Mouse (Mus musculus): Measurements from ENCODE around the gene Chst11. TPM values are rescaled to one million over a fixed set of nuclear protein-coding genes. Genes with fewer than 3 reads are reported as not detected.
A peak's percentile ranks its signal among the peaks of the same experiment; 100 is the strongest.

Gene Chst11
- polyA plus RNA-seq, 1 experiment from 2014 or later: 1.2 TPM

DNA sequence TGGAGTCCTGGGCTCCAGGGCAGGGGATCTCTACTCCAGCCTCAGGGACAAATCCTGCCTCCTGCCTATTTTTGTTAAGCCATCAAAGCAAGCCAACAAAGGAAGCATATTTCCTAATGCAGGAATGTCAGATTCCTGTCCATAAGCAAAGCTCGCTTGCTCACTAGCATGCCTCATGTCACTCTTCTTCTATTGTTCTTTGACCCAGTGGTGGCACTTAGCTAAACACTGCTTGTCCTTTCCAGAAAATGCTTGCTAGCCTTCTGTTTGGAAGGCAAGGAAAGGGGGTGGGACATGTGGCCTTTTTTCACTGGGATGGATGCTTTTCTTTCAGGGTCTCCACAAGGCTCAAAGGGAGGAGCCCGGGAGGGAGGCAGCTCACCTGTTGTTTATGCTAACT lies 103.5 kb downstream of the Chst11 start:
- ATAC-seq (ENCODE audit: low read depth): peak; percentile 27; the same call in 1 of the 2 replicates
- Histone ChIP-seq H3K36me3 (ENCODE audit: control insufficient read depth, insufficient read depth, low read length) (no peaks in the 10 kb centered on the region), H3K9ac (ENCODE audit: low read length) (no peak overlapping the region), H3K9me3 (ENCODE audit: control insufficient read depth, low read length) (no peaks in the 10 kb centered on the region), H3K27me3 (ENCODE audit: control insufficient read depth, insufficient read depth, low read depth, low read length) (no peaks in the 10 kb centered on the region), H3K4me3 (ENCODE audit: low read length) (no peak overlapping the region), H3K27ac (ENCODE audit: low read length) (peak overlapping the region; percentile 30; the same call in 1 of the 2 replicates), H3K4me1 (replicated peaks; ENCODE audit: control insufficient read depth, insufficient read depth, low read length) (peaks cover 6% of the 10 kb centered on the region), H3K4me2 (ENCODE audit: low read depth, low read length) (no peak overlapping the region)
- 38% methylated on average over 2 of the region's 2 CpGs for WGBS

GRCm38 (mm10) chr10:83090185-83090584 lies 104.9 kb downstream of the Chst11 start:
- H3K4me1 ChIP-seq (replicated peaks; ENCODE audit: control insufficient read depth, insufficient read depth, low read length): peaks cover 4% of the 10 kb centered on the region; the same call in 1 of the 2 replicates
- H3K4me3 ChIP-seq (ENCODE audit: low read length): no peak overlapping the region
- no peak for ATAC-seq (ENCODE audit: low read depth)
- H3K27ac ChIP-seq (ENCODE audit: low read length): no peak overlapping the region
- no peaks in the 10 kb centered on the region for H3K27me3 ChIP-seq (ENCODE audit: control insufficient read depth, insufficient read depth, low read depth, low read length)
- no peak overlapping the region for H3K4me2 ChIP-seq (ENCODE audit: low read depth, low read length)
- H3K9me3 ChIP-seq (ENCODE audit: control insufficient read depth, low read length): no peaks in the 10 kb centered on the region
- H3K9ac ChIP-seq (ENCODE audit: low read length): no peak overlapping the region
- H3K36me3 ChIP-seq (ENCODE audit: control insufficient read depth, insufficient read depth, low read length): no peaks in the 10 kb centered on the region
- 72% methylated on average over 8 of the region's 8 CpGs for WGBS

- H3K27me3 ChIP-seq (ENCODE audit: control insufficient read depth, insufficient read depth, low read depth, low read length): no peaks in the 10 kb centered on the region
- H3K4me3 ChIP-seq (ENCODE audit: low read length): no peak overlapping the region
- peaks cover 4% of the 10 kb centered on the region; the same call in 1 of the 2 replicates for H3K4me1 ChIP-seq (replicated peaks; ENCODE audit: control insufficient read depth, insufficient read depth, low read length)
- H3K4me2 ChIP-seq (ENCODE audit: low read depth, low read length): no peak overlapping the region
- no peak overlapping the region for H3K27ac ChIP-seq (ENCODE audit: low read length)
- H3K36me3 ChIP-seq (ENCODE audit: control insufficient read depth, insufficient read depth, low read length): no peaks in the 10 kb centered on the region
- no peak for ATAC-seq (ENCODE audit: low read depth)
- no peak overlapping the region for H3K9ac ChIP-seq (ENCODE audit: low read length)
- no peaks in the 10 kb centered on the region for H3K9me3 ChIP-seq (ENCODE audit: control insufficient read depth, low read length)
- 72% methylated on average over 6 of the region's 6 CpGs for WGBS
These were observed 108.4 kb downstream of the Chst11 start for GRCm38 (mm10) chr10:83093705-83094104.

- H3K9me3 ChIP-seq (ENCODE audit: control insufficient read depth, low read length): no peaks in the 10 kb centered on the region
- H3K9ac ChIP-seq (ENCODE audit: low read length): no peak overlapping the region
- ATAC-seq (ENCODE audit: low read depth): no peak
- no peak overlapping the region for H3K4me3 ChIP-seq (ENCODE audit: low read length)
- H3K4me2 ChIP-seq (ENCODE audit: low read depth, low read length): no peak overlapping the region
- no peak overlapping the region for H3K27ac ChIP-seq (ENCODE audit: low read length)
- WGBS: 60% methylated on average over 10 of the region's 10 CpGs
- peaks cover 9% of the 10 kb centered on the region; the same call in 1 of the 2 replicates for H3K4me1 ChIP-seq (replicated peaks; ENCODE audit: control insufficient read depth, insufficient read depth, low read length)
- no peaks in the 10 kb centered on the region for H3K27me3 ChIP-seq (ENCODE audit: control insufficient read depth, insufficient read depth, low read depth, low read length)
- no peaks in the 10 kb centered on the region for H3K36me3 ChIP-seq (ENCODE audit: control insufficient read depth, insufficient read depth, low read length)
These were observed 109.0 kb downstream of the Chst11 start for GRCm38 (mm10) chr10:83094248-83094647.

- Histone ChIP-seq H3K36me3 (ENCODE audit: control insufficient read depth, insufficient read depth, low read length) (no peaks in the 10 kb centered on the region), H3K27ac (ENCODE audit: low read length) (no peak overlapping the region), H3K4me3 (ENCODE audit: low read length) (no peak overlapping the region), H3K27me3 (ENCODE audit: control insufficient read depth, insufficient read depth, low read depth, low read length) (no peaks in the 10 kb centered on the region), H3K4me1 (replicated peaks; ENCODE audit: control insufficient read depth, insufficient read depth, low read length) (peaks cover 10% of the 10 kb centered on the region; the same call in 1 of the 2 replicates), H3K9ac (ENCODE audit: low read length) (no peak overlapping the region), H3K4me2 (ENCODE audit: low read depth, low read length) (no peak overlapping the region), H3K9me3 (ENCODE audit: control insufficient read depth, low read length) (no peaks in the 10 kb centered on the region)
- WGBS: 76% methylated on average over 16 of the region's 16 CpGs
- no peak for ATAC-seq (ENCODE audit: low read depth)
These were observed 109.8 kb downstream of the Chst11 start for GRCm38 (mm10) chr10:83094821-83095725.

DNA sequence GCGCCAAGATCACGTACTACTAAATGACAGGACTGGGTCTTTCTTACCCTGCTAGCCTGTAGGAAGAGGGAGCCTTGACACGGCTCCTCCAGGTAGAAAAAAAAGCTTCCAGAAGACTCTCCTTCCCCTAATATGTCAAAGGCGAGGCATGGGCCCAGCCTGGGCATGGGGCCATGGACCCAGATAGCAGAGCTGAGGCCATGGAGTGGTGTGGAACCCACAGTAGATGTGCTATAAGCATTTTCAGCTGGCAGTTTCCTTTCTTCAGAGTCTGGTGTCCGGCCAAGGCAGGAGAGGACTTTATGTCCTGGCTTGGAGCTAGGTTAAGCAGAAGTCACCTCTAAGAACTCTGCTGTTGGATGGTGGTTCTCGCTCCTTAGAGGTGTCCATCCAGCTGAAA lies 111.0 kb downstream of the Chst11 start:
- no peak overlapping the region for H3K27ac ChIP-seq (ENCODE audit: low read length)
- WGBS: 87% methylated on average over 6 of the region's 6 CpGs
- no peak for ATAC-seq (ENCODE audit: low read depth)
- peaks cover 16% of the 10 kb centered on the region; the same call in 1 of the 2 replicates for H3K4me1 ChIP-seq (replicated peaks; ENCODE audit: control insufficient read depth, insufficient read depth, low read length)
- H3K36me3 ChIP-seq (ENCODE audit: control insufficient read depth, insufficient read depth, low read length): no peaks in the 10 kb centered on the region
- no peaks in the 10 kb centered on the region for H3K27me3 ChIP-seq (ENCODE audit: control insufficient read depth, insufficient read depth, low read depth, low read length)
- no peak overlapping the region for H3K9ac ChIP-seq (ENCODE audit: low read length)
- no peak overlapping the region for H3K4me3 ChIP-seq (ENCODE audit: low read length)
- no peaks in the 10 kb centered on the region for H3K9me3 ChIP-seq (ENCODE audit: control insufficient read depth, low read length)
- no peak overlapping the region for H3K4me2 ChIP-seq (ENCODE audit: low read depth, low read length)

GRCm38 (mm10) chr10:83098940-83099339 lies 113.6 kb downstream of the Chst11 start:
- Histone ChIP-seq H3K27me3 (ENCODE audit: control insufficient read depth, insufficient read depth, low read depth, low read length) (no peaks in the 10 kb centered on the region), H3K4me1 (replicated peaks; ENCODE audit: control insufficient read depth, insufficient read depth, low read length) (peaks cover 17% of the 10 kb centered on the region; the same call in 1 of the 2 replicates), H3K9me3 (ENCODE audit: control insufficient read depth, low read length) (no peaks in the 10 kb centered on the region), H3K36me3 (ENCODE audit: control insufficient read depth, insufficient read depth, low read length) (no peaks in the 10 kb centered on the region), H3K27ac (ENCODE audit: low read length) (no peak overlapping the region), H3K4me3 (ENCODE audit: low read length) (no peak overlapping the region), H3K4me2 (ENCODE audit: low read depth, low read length) (no peak overlapping the region), H3K9ac (ENCODE audit: low read length) (no peak overlapping the region)
- ATAC-seq (ENCODE audit: low read depth): no peak
- 44% methylated on average over 10 of the region's 10 CpGs for WGBS

DNA sequence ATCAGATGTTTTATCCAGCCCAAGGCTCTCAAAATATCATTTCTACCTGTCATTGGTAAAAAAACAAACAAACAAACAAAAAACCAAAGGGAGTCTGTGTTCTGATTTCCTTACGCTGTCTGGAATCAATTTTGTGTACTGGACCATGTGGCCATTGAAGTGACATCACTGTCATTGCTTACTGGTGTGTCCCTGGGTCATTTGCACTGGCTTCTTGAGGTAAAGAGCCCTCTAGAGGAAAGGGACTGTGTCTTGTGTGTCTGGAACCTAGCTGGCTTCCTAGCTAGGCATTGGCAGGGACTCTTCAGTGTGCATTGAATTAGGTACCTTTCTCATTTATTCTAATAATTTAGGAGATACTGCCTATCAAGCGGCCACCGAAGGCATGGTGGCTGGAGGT lies 114.4 kb downstream of the Chst11 start:
- Histone ChIP-seq H3K4me2 (ENCODE audit: low read depth, low read length) (no peak overlapping the region), H3K9ac (ENCODE audit: low read length) (no peak overlapping the region), H3K36me3 (ENCODE audit: control insufficient read depth, insufficient read depth, low read length) (no peaks in the 10 kb centered on the region), H3K27ac (ENCODE audit: low read length) (no peak overlapping the region), H3K9me3 (ENCODE audit: control insufficient read depth, low read length) (no peaks in the 10 kb centered on the region), H3K4me3 (ENCODE audit: low read length) (no peak overlapping the region), H3K27me3 (ENCODE audit: control insufficient read depth, insufficient read depth, low read depth, low read length) (no peaks in the 10 kb centered on the region), H3K4me1 (replicated peaks; ENCODE audit: control insufficient read depth, insufficient read depth, low read length) (peaks cover 17% of the 10 kb centered on the region; the same call in 1 of the 2 replicates)
- ATAC-seq (ENCODE audit: low read depth): no peak
- 87% methylated on average over 3 of the region's 3 CpGs for WGBS

DNA sequence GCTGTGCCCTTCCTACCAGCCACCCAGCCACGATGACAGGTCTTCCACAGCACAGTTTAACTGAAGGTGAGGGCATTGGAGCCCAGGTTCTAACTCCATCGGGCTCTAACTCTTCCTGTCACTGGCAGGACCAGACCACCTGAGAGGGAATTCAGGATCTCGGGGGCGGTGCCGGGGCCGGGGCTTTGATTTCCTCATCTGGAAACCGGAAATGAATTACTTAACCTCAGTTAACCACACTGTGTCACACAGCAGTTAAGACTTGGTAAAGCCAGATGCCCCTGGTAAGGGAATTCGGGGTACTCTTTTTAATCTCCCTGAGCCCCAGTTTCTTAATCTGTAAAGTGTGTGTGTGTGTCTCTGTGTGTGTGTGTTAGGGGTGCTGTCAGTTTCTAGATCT lies 115.6 kb downstream of the Chst11 start:
- WGBS: 46% methylated on average over 8 of the region's 8 CpGs
- H3K4me2 ChIP-seq (ENCODE audit: low read depth, low read length): no peak overlapping the region

More for the DNA sequence above, 115.6 kb downstream of the Chst11 start:
- H3K36me3 ChIP-seq (ENCODE audit: control insufficient read depth, insufficient read depth, low read length): no peaks in the 10 kb centered on the region
- H3K27me3 ChIP-seq (ENCODE audit: control insufficient read depth, insufficient read depth, low read depth, low read length): no peaks in the 10 kb centered on the region
- no peak overlapping the region for H3K4me3 ChIP-seq (ENCODE audit: low read length)
- no peak for ATAC-seq (ENCODE audit: low read depth)
- no peak overlapping the region for H3K9ac ChIP-seq (ENCODE audit: low read length)
- H3K27ac ChIP-seq (ENCODE audit: low read length): peak overlapping the region; percentile 12; the same call in 1 of the 2 replicates
- H3K4me1 ChIP-seq (replicated peaks; ENCODE audit: control insufficient read depth, insufficient read depth, low read length): peaks cover 17% of the 10 kb centered on the region; the same call in 1 of the 2 replicates
- H3K9me3 ChIP-seq (ENCODE audit: control insufficient read depth, low read length): no peaks in the 10 kb centered on the region
